Mouse (Mus musculus): Measurements from ENCODE around the gene Plekhg2.

DNA sequence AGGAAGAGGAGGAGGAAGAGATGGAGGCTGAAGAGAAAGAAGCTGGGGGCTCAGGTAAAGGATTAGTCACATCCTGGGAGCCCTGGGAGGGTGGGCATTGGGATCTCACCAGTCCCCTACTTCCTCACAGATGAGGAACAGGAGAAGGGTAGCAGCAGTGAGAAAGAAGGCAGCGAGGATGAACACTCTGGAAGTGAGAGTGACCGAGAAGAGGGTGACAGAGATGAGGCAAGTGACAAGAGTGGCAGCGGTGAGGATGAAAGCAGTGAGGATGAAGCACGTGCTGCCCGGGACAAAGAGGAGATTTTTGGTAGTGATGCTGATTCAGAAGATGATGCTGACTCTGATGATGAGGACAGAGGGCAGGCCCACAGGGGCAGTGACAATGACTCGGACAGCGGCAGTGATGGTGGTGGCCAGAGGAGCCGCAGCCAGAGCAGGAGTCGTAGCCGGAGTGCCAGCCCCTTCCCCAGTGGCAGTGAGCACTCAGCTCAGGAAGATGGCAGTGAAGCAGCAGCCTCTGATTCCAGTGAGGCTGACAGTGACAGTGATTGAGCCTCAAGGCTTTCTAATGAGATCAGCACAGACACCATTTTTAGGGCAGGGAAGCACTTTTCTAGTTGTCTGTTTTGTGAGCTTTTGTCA is 26.4 kb upstream of the Plekhg2 start:
- TF ChIP-seq CTCF (IDR thresholded peaks at IDR 0.05; ENCODE audit: low read depth, low read length) (no peak), GATA1 (IDR thresholded peaks at IDR 0.05; ENCODE audit: borderline replicate concordance, low read length) (no peak), TAL1 (conservative IDR thresholded peaks at IDR 0.05; ENCODE audit: low read depth, low read length) (no peak), POLR2AphosphoS5 (IDR thresholded peaks at IDR 0.05; ENCODE audit: insufficient replicate concordance, low read depth, low read length) (no peak)

All from G1E (cell line).